Mouse (Mus musculus): ENCODE results near the gene Smc3.
"Not testable (repeated sequence)": the region's sequence is repeated elsewhere in the genome, so short reads cannot be mapped to it uniquely, and the experiment has no call there.

DNA sequence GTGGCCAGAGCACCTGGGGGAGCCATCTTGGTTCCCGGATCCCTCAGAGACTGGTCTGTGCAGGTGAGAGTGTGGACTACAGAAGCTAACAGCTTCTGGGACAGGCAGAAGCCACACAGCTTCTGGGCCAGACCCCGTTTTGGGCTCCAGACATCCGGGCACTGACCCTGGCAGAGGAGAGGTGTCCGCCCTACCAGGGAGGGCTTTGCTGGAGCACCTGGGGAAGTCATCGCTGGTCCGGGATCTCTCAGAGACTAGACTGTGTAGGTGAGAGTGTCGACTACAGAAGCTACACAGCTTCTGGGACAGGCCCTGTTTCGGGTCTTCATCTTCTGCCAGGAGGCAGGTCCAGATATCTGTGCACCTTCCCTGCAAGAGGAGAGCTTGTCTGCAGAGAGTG is 19.9 kb upstream of the Smc3 start:
- TF ChIP-seq CTCF (IDR thresholded peaks at IDR 0.05; ENCODE audit: borderline replicate concordance, insufficient read depth, low read depth, low read length); POLR2A (IDR thresholded peaks at IDR 0.05; ENCODE audit: borderline replicate concordance, insufficient read depth, low read length): not testable (repeated sequence)

Measured in cerebellum, adult 2 months (tissue).